Mouse (Mus musculus): ENCODE results near the gene Tardbp. TPM values are rescaled to one million over a fixed set of nuclear protein-coding genes. Genes with fewer than 3 reads are reported as not detected.

Gene Tardbp
- 29.0 and 37.6 TPM in 2 replicates for polyA plus RNA-seq (2012)

GRCm38 (mm10) chr4:148626623-148627185 lies at the start of gene Tardbp:
TSS of gene Tardbp (minus strand) at chr4:148627019.

GRCm38 (mm10) chr4:148643291-148644156 lies 16.7 kb upstream of the Tardbp start, which contains the start of gene Gm572:
TSS of gene Gm572 (plus strand) at chr4:148643317.

GRCm38 (mm10) chr4:148602357-148603120 lies 24.3 kb downstream of the Tardbp start, which contains the start of gene Masp2:
TSS of gene Masp2 (plus strand) at chr4:148602554.

GRCm38 (mm10) chr4:148591171-148591630 lies 35.6 kb downstream of the Tardbp start, which contains the start of gene Srm:
TSS of gene Srm (plus strand) at chr4:148591503.

Other genes with a start within 250 kb of the Tardbp start
- gene Ubiad1, start 182.2 kb downstream of the Tardbp start, polyA plus RNA-seq (2012), result 3.4 and 4.4 TPM in 2 replicates
- 10.7 and 13.2 TPM in 2 replicates for gene Mtor, start 178.4 kb downstream of the Tardbp start, polyA plus RNA-seq (2012)
- gene Angptl7, start 126.6 kb downstream of the Tardbp start, polyA plus RNA-seq (2012), result not detected in 2 replicates
- 47.5 and 57.7 TPM in 2 replicates for gene Exosc10, start 68.6 kb downstream of the Tardbp start, polyA plus RNA-seq (2012)
- 342 and 344 TPM in 2 replicates for gene Srm, start 35.5 kb downstream of the Tardbp start, polyA plus RNA-seq (2012)
- 0.04 and 0.07 TPM in 2 replicates for gene Masp2, start 24.5 kb downstream of the Tardbp start, polyA plus RNA-seq (2012)
- 0.12 TPM in 1 of 2 replicates, not detected in the other for gene Gm572, start 16.3 kb upstream of the Tardbp start, polyA plus RNA-seq (2012)
- gene Casz1, start 177.4 kb upstream of the Tardbp start, polyA plus RNA-seq (2012), result 16.8 and 17.0 TPM in 2 replicates